Mouse (Mus musculus) liver, adult 2 months (tissue): ENCODE measurements around the gene Ubiad1. TPM values are rescaled to one million over a fixed set of nuclear protein-coding genes. Genes with fewer than 3 reads are reported as not detected.

ENCODE experiments used
- DNase-seq: peaks from one replicate; pipeline ENCODE4 v3.0.0-alpha.2; 2011; ENCODE audit warnings: low read depth, low spot score; ENCODE audit errors: extremely low read depth
- H3K27ac ChIP-seq: fragments of 200-500 bp; replicated peaks from 2 replicates; pipeline ENCODE4 v1.5.1; 2012; ENCODE audit warnings: low read depth, mild to moderate bottlenecking, control low read depth, inconsistent platforms, low read length; ENCODE audit not compliant: insufficient read depth
- H3K27me3 ChIP-seq: fragments of 200-500 bp; 2 replicates; pipeline ENCODE4 v1.6.1; 2012; ENCODE audit warnings: mild to moderate bottlenecking, moderate library complexity, low read length, inconsistent platforms; ENCODE audit not compliant: control insufficient read depth, insufficient read depth
- H3K36me3 ChIP-seq: fragments of 200-500 bp; 2 replicates; pipeline ENCODE4 v1.6.1; 2012; ENCODE audit warnings: low read length, inconsistent platforms; ENCODE audit not compliant: control insufficient read depth, insufficient read depth
- H3K4me1 ChIP-seq: fragments of 200-500 bp; 2 replicates; pipeline ENCODE4 v1.6.1; 2011; ENCODE audit warnings: low read length; ENCODE audit not compliant: control insufficient read depth, insufficient read depth
- H3K4me3 ChIP-seq: fragments of 200-500 bp; 2 replicates; pipeline ENCODE4 v1.5.1; 2011; ENCODE audit warnings: low read depth, mild to moderate bottlenecking, control low read depth, low read length, moderate library complexity; ENCODE audit not compliant: insufficient read depth
- H3K79me2 ChIP-seq: fragments of 200-500 bp; 2 replicates; pipeline ENCODE4 v1.6.1; 2012; ENCODE audit warnings: inconsistent platforms, mild to moderate bottlenecking, low read length, moderate library complexity; ENCODE audit not compliant: control insufficient read depth, insufficient read depth
- H3K9ac ChIP-seq: fragments of 200-500 bp; 2 replicates; pipeline ENCODE4 v1.6.1; 2012; ENCODE audit warnings: low read depth, mild to moderate bottlenecking, control low read depth, inconsistent platforms, low read length
- CTCF ChIP-seq: fragments of 200-500 bp; IDR thresholded peaks from 2 replicates; pipeline ENCODE4 v1.5.1; 2011; ENCODE audit warnings: low read depth, low read length, control low read depth
- POLR2A ChIP-seq: fragments of 200-500 bp; IDR thresholded peaks from 2 replicates; pipeline ENCODE4 v1.6.1; 2011; ENCODE audit warnings: low read length, control low read depth; ENCODE audit not compliant: insufficient read depth; ENCODE audit errors: extremely low read depth
- WGBS: fragments of 180-500 bp; shearing (Covaris S2); methylation state at CpG from one replicate; pipeline ENCODE4 v1.1.7; 2018; 5-methylcytosine and 5-hydroxymethylcytosine counted together
- polyA plus RNA-seq: library from polyadenylated mRNA; depleted of rRNA; stranded (reverse); fragments of >200 nt; gene quantifications from 2 replicates; pipeline ENCODE4 v1.2.3, GENCODE M21; 2012
- total RNA-seq: library from RNA; depleted of rRNA; stranded (reverse); fragments of >200 nt; gene quantifications from 2 replicates; pipeline ENCODE4 v1.2.3, GENCODE M21; 2014

The Ubiad1 gene
- total and polyA plus RNA-seq, 2 experiments, result 5.5 to 21.0 TPM

DNA sequence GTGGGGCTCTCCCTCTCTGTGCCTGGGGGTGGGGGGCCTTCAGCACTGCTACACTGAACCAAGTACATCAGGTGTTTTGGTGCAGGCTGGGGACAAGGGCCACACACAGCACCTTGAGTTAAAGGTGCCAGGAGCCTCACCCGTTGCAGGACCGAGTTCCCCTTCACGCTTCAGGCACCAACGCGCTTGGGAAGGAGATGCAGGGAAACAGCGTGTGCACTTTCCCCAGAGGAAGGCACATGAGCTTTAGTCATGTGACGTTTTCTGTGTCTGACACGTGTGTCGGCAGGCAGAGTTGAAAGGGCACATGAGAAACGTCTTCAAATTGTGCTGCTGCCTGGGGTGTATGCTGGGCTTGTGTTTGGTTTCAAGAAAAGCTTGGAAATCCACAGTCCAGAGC lies 23.8 kb upstream of the Ubiad1 start:
- Histone ChIP-seq H3K27ac (no peak overlapping the region), H3K36me3 (peaks cover 57% of the 10 kb centered on the region), H3K27me3 (no peaks in the 10 kb centered on the region), H3K79me2 (no peaks in the 10 kb centered on the region), H3K4me1 (peaks cover 6% of the 10 kb centered on the region), H3K9ac (no peak overlapping the region), H3K4me3 (no peak overlapping the region)
- 92% methylated on average over 10 of the region's 10 CpGs for WGBS
- DNase-seq, result no peak
- no peak for TF ChIP-seq CTCF
- no peak for TF ChIP-seq POLR2A

DNA sequence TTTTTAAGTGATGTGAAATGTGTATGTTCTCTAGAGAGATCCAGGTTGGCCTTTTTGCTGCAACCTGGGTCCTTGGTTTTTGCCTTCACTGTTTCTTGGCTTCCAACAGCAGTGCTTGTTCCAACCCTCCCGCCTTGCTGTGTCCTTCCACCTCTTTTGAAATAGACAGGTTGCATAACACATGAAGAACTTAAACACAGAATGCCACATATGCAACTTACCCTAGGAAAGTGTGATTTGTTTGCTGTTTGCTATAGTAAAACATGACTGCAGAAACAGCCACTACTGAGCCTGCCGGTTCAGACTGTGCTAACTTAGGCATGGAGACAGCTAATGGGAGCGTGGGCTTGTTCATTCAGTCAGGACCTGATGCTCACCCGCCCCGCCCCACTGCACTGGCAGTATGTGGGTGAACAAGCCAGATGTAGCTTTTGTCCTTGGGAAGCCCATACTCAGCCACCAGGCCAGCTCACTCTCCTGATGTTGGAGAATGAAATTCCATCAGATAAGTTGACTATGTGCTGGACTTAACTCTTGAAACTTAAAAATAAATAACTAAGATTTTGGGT lies 22.0 kb upstream of the Ubiad1 start:
- H3K9ac ChIP-seq, result no peak overlapping the region
- H3K36me3 ChIP-seq, result peaks cover 58% of the 10 kb centered on the region
- TF ChIP-seq CTCF (no peak), POLR2A (no peak)
- no peaks in the 10 kb centered on the region for H3K4me1 ChIP-seq
- H3K4me3 ChIP-seq, result no peak overlapping the region
- no peaks in the 10 kb centered on the region for H3K79me2 ChIP-seq
- H3K27me3 ChIP-seq, result no peaks in the 10 kb centered on the region
- 66% methylated on average over 5 of the region's 5 CpGs for WGBS
- peak; percentile 77 for DNase-seq
- H3K27ac ChIP-seq, result no peak overlapping the region

DNA sequence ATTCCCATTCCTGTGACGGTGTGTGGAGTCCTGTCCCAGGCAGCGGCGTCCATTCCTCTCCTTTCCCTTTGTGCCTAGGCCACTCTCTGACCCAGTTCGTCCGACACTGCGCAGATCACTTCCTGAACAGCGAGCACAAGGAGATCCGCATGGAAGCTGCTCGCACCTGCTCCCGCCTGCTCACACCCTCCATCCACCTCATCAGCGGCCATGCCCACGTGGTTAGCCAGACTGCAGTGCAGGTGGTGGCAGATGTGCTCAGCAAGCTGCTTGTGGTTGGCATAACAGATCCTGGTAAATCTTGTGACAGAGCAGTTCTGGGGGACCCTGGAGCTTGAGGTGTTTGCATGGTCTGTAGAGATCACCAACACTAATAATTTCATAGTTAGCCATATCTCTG lies 20.3 kb upstream of the Ubiad1 start:
- WGBS, result 94% methylated on average over 12 of the region's 12 CpGs
- Histone ChIP-seq H3K79me2 (no peaks in the 10 kb centered on the region), H3K36me3 (peaks cover 46% of the 10 kb centered on the region), H3K9ac (no peak overlapping the region), H3K4me3 (no peak overlapping the region), H3K4me1 (no peaks in the 10 kb centered on the region), H3K27ac (no peak overlapping the region), H3K27me3 (no peaks in the 10 kb centered on the region)
- DNase-seq, result no peak
- TF ChIP-seq CTCF (no peak), POLR2A (no peak)

DNA sequence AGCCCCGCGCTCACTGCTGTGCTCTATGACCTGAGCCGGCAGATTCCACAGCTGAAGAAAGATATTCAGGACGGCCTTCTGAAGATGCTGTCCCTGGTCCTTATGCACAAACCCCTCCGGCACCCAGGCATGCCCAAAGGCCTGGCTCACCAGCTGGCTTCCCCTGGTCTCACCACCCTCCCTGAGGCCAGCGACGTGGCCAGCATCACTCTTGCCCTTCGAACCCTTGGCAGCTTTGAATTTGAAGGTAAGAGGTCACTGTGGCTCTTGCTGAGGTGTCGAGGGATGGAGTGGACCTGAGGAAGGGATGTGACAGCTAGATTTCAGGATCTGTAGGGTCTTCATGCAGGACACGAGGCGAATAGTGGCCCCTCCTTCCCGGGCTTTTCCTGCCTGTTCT lies 19.7 kb upstream of the Ubiad1 start:
- H3K27ac ChIP-seq, result no peak overlapping the region
- H3K36me3 ChIP-seq, result peaks cover 40% of the 10 kb centered on the region
- 66% methylated on average over 12 of the region's 12 CpGs for WGBS
- no peaks in the 10 kb centered on the region for H3K79me2 ChIP-seq
- H3K4me3 ChIP-seq, result no peak overlapping the region
- DNase-seq, result peak; percentile 73
- H3K4me1 ChIP-seq, result no peaks in the 10 kb centered on the region
- no peak overlapping the region for H3K9ac ChIP-seq
- no peaks in the 10 kb centered on the region for H3K27me3 ChIP-seq
- TF ChIP-seq CTCF, result no peak
- no peak for TF ChIP-seq POLR2A

DNA sequence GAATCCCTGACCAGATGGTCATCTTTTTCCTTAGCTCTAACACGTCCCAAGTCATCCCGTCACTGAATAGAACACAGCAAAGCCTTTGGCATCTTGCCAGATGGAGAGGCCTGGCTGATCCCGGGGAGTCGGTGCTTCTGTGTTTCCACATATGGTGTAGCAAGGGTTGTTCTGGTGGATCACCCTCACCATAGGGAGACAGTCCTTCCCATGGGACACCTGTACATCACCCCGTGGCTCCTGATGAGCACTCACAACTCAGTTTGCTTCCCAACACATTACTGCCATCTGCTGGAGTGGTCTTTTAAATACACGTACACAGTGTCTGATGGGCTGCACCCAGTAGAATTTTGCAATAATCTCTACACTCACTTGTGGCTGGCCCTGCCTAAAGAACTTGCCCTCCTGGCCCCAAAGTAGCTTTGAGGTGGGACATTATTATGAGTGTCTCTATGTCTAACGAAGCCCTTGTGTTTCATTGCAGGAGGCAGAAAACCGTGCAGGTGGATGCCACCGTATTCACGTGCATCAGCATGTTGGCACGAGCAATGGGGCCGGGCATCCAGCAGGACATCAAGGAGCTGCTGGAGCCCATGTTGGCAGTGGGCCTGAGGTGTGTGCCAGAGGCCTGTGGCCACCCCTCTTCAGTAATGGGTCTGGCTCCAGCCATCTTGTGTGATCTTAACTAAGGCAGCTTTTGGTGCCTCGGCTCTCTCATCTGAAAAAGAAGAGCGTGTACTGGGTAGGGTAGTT lies 18.8 kb upstream of the Ubiad1 start:
- peak; percentile 69 for DNase-seq
- no peak overlapping the region for H3K9ac ChIP-seq
- no peak overlapping the region for H3K4me3 ChIP-seq
- peaks cover 36% of the 10 kb centered on the region for H3K36me3 ChIP-seq
- H3K27ac ChIP-seq, result no peak overlapping the region
- no peaks in the 10 kb centered on the region for H3K4me1 ChIP-seq
- no peaks in the 10 kb centered on the region for H3K27me3 ChIP-seq
- TF ChIP-seq POLR2A, result no peak
- TF ChIP-seq CTCF, result peak; percentile 31
- WGBS, result 58% methylated on average over 14 of the region's 14 CpGs
- no peaks in the 10 kb centered on the region for H3K79me2 ChIP-seq

DNA sequence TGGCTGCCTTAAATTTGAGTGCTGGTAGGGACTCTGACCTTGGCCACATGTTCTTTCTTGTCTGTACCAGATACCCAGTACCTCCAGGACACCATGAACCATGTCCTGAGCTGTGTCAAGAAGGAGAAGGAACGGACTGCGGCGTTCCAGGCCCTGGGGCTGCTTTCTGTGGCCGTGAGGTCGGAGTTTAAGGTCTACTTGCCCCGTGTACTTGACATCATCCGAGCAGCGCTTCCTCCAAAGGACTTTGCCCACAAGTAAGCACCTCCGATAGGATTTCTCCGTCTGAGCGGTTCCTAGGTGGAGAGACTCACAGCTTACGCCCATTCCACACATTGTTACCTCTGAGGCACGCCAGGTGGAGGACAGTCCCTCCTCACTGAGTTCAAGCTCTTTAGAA lies 18.1 kb upstream of the Ubiad1 start:
- TF ChIP-seq CTCF (no peak), POLR2A (no peak)

More for the DNA sequence above, 18.1 kb upstream of the Ubiad1 start:
- Histone ChIP-seq H3K4me3 (no peak overlapping the region), H3K36me3 (peaks cover 33% of the 10 kb centered on the region), H3K27ac (no peak overlapping the region), H3K4me1 (no peaks in the 10 kb centered on the region), H3K27me3 (no peaks in the 10 kb centered on the region), H3K79me2 (no peaks in the 10 kb centered on the region), H3K9ac (no peak overlapping the region)
- 83% methylated on average over 13 of the region's 13 CpGs for WGBS
- DNase-seq, result peak; percentile 60
